Mouse (Mus musculus): ENCODE measurements around the gene Idi2. TPM values are rescaled to one million over a fixed set of nuclear protein-coding genes. Genes with fewer than 3 reads are reported as not detected.
"Not testable (repeated sequence)": the region's sequence is repeated elsewhere in the genome, so short reads cannot be mapped to it uniquely, and the experiment has no call there.

Idi2 gene
- total RNA-seq, 1 experiment from 2014 or later, result not detected

- no peak for ATAC-seq (replicated peaks in 1 of 2; ENCODE audit: insufficient read depth in 1 of 2, low FRiP score in 2 of 2, low TSS enrichment in 1 of 2, low read depth in 1 of 2, poor library complexity in 2 of 2, severe bottlenecking in 2 of 2)
These were observed 39.6 kb downstream of the Idi2 start for GRCm38 (mm10) chr13:8992231-8992630.

- peak; percentile 48 for ATAC-seq (replicated peaks in 1 of 2; ENCODE audit: insufficient read depth in 1 of 2, low FRiP score in 2 of 2, low TSS enrichment in 1 of 2, low read depth in 1 of 2, poor library complexity in 2 of 2, severe bottlenecking in 2 of 2)
These were observed 42.7 kb downstream of the Idi2 start for GRCm38 (mm10) chr13:8995159-8995989.

- ATAC-seq (replicated peaks in 1 of 2; ENCODE audit: insufficient read depth in 1 of 2, low FRiP score in 2 of 2, low TSS enrichment in 1 of 2, low read depth in 1 of 2, poor library complexity in 2 of 2, severe bottlenecking in 2 of 2), result peak; percentile 92 to 93
These were observed 43.5 kb downstream of the Idi2 start, which contains the start of gene Gtpbp4 for GRCm38 (mm10) chr13:8995990-8996786. TSS of gene Gtpbp4 (minus strand) at chr13:8996083.

- ATAC-seq (replicated peaks in 1 of 2; ENCODE audit: insufficient read depth in 1 of 2, low FRiP score in 2 of 2, low TSS enrichment in 1 of 2, low read depth in 1 of 2, poor library complexity in 2 of 2, severe bottlenecking in 2 of 2), result not testable (repeated sequence)
These were observed 44.6 kb downstream of the Idi2 start for GRCm38 (mm10) chr13:8997221-8997620.

- ATAC-seq (replicated peaks in 1 of 2; ENCODE audit: insufficient read depth in 1 of 2, low FRiP score in 2 of 2, low TSS enrichment in 1 of 2, low read depth in 1 of 2, poor library complexity in 2 of 2, severe bottlenecking in 2 of 2), result no peak
These were observed 46.8 kb downstream of the Idi2 start for GRCm38 (mm10) chr13:8999464-8999863.

- ATAC-seq (replicated peaks in 1 of 2; ENCODE audit: insufficient read depth in 1 of 2, low FRiP score in 2 of 2, low TSS enrichment in 1 of 2, low read depth in 1 of 2, poor library complexity in 2 of 2, severe bottlenecking in 2 of 2), result no peak
These were observed 50.6 kb downstream of the Idi2 start for GRCm38 (mm10) chr13:9003306-9003705.

Other genes starting within 250 kb of the Idi2 start
- gene Wdr37, start 81.0 kb upstream of the Idi2 start, total RNA-seq (2017), result 28.1 and 30.2 TPM in 2 replicates
- 39.5 and 68.1 TPM in 2 replicates for gene Idi1, start 67.4 kb upstream of the Idi2 start, total RNA-seq (2017)
- gene Gm9745, start 4.6 kb upstream of the Idi2 start, total RNA-seq (2017), result not detected in 2 replicates
- gene Gtpbp4, start 43.2 kb downstream of the Idi2 start, total RNA-seq (2017), result 102 and 139 TPM in 2 replicates
- gene Larp4b, start 141.0 kb downstream of the Idi2 start, total RNA-seq (2017), result 76.5 and 95.2 TPM in 2 replicates

Measured in hematopoietic stem cell, adult 5-6 weeks (primary cell).